8 mouse cellular contexts compared by ENCODE assay signal in the genomic region with DNA sequence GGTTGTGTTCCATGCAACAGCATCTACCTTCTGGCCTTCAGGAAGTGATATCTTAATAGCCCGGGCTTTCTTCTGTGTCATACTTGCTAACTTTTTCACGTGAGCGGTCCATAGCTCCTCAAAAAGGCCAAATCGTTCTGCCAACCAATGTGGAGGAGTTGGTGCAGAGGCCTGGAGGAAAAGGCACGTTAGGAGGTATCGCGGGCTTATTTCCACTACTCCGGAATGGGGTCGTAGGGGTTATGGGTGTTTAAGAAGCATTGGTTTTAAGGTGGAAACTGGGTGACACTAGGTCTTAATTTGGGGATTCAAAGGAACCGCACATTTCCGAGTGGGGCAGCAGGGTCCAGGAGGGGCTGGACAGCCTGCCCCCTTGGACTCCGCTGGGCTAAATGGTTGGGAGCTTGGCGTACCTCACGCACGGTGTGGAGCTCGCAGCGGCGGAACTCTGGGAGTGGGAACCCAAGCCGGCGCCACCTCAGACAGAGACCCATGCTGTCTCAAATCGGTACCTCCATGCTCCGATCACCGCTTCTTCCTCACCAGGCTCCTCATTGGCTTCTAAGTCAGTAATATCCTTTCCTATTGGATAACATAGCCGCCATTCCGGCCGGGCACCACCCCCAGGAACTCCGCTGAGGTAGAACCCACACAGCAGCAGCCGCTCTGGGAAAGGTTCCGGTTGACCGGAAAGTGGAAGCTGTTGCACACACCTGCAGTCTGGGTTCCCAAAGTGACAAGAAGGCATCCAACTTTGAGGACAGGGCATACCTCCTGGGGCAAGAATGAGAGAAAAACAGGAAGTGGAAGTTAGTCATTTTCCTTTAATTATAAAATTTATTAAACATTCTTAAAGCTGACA. TPM values are rescaled to one million over a fixed set of nuclear protein-coding genes. Genes with fewer than 3 reads are reported as not detected.
DNase-seq lines count a peak whose midpoint lies in the region; ATAC-seq and TF ChIP-seq lines count a peak whose summit lies in the region.

No protein-coding gene starts in this region.

- peak; percentile 94 for DNase-seq in Patski (ENCODE audit: low read depth, low spot score)
- peak; percentile 95 to 96 for DNase-seq in cerebellum, postnatal 14 days
- DNase-seq in frontal cortex, postnatal 14 days (ENCODE audit: low spot score in 2 of 2): peak; percentile 93 to 96
- DNase-seq in layer of hippocampus, postnatal 25 days (ENCODE audit: extremely low spot score in 1 of 2, low spot score in 1 of 2): peak; percentile 85 to 87
- DNase-seq in lung, postnatal 25 days (ENCODE audit: low spot score): peak; percentile 97
- DNase-seq in retina, embryonic 14.5 days (ENCODE audit: low spot score): peak; percentile 95
- peak; percentile 90 for DNase-seq in thymus, postnatal 4 days

- peak overlapping the region; percentile 78 for H3K27ac ChIP-seq in hindbrain, embryonic 13.5 days

- CTCF ChIA-PET in Patski (lab: Charles Lee): no interaction called here

- H3K27me3 ChIP-seq in Patski: no peaks in the 10 kb centered on the region
- no peaks in the 10 kb centered on the region for H3K27me3 ChIP-seq in hindbrain, embryonic 13.5 days

- H3K4me3 ChIP-seq in hindbrain, embryonic 13.5 days: peak overlapping the region; percentile 80

- no peaks in the 10 kb centered on the region for H3K9me3 ChIP-seq in hindbrain, embryonic 13.5 days

- POLR2A ChIA-PET in Patski (lab: Charles Lee): interaction anchor here (0.6 to 2.2 kb wide), 5 partner anchors 19 to 67 kb away, joined by 3 to 6 read pairs (median 4); a partner anchor contains a TSS

- ATAC-seq in Patski: peak; percentile 95
- peak; percentile 100 for ATAC-seq in hindbrain, embryonic 13.5 days (ENCODE audit: low FRiP score)

- H3K4me2 ChIP-seq in hindbrain, embryonic 13.5 days: peak overlapping the region; percentile 85

- TF ChIP-seq CTCF in Patski (IDR thresholded peaks at IDR 0.05): no peak

- H3K4me1 ChIP-seq in hindbrain, embryonic 13.5 days (replicated peaks): peaks cover 9% of the 10 kb centered on the region

- in situ Hi-C loops in Patski (cut with MboI; ENCODE audit: low pct_unique_long_range_greater_than_20kb): no loop called here

- peaks cover 28% of the 10 kb centered on the region for H3K36me3 ChIP-seq in hindbrain, embryonic 13.5 days

- peak overlapping the region; percentile 86 for H3K9ac ChIP-seq in hindbrain, embryonic 13.5 days

- under 1% methylated on average over 30 of the region's 30 CpGs for WGBS in hindbrain, embryonic 13.5 days

RNA-seq across cellular contexts. Expression of a gene that starts 5.4 kb away (rescaled TPM):
- 58.1 TPM for polyA plus RNA-seq in Patski (2021)
- 41.0 and 44.9 TPM in 2 replicates for polyA plus RNA-seq in hindbrain, embryonic 13.5 days (2015; fragmentation: Nextera tagmentation; extraction: Ambion mirVana)
- 10 to 100 TPM; 37.8 to 44.3 TPM for total RNA-seq in layer of hippocampus, postnatal 25 days (2021)

RNA-seq across cellular contexts. Expression of a gene that starts 15.2 kb away (rescaled TPM):
- polyA plus RNA-seq in Patski (2021): 64.9 TPM
- polyA plus RNA-seq in hindbrain, embryonic 13.5 days (2015; fragmentation: Nextera tagmentation; extraction: Ambion mirVana): 12.9 and 13.4 TPM in 2 replicates
- total RNA-seq in layer of hippocampus, postnatal 25 days (2021): 1 to 10 TPM; 7.8 to 10.0 TPM

Comparison
In these comparisons a context has a peak if more than half of its experiments do, and no peak if none do; other contexts are left out.
1. Peak in every context shown above with its lines: DNase-seq, ATAC-seq, H3K4me3 ChIP-seq and H3K27ac ChIP-seq.